Mouse (Mus musculus): ENCODE data around the gene Fyn. TPM values are rescaled to one million over a fixed set of nuclear protein-coding genes. Genes with fewer than 3 reads are reported as not detected.

Gene Fyn
- total and polyA plus RNA-seq, 2 experiments = 4.4 to 5.6 TPM

GRCm38 (mm10) chr10:39457281-39457680 lies 88.6 kb downstream of the Fyn start:
- no peak for DNase-seq (ENCODE audit: extremely low read depth, low read depth, low spot score)
- no peak overlapping the region for H3K4me3 ChIP-seq (ENCODE audit: insufficient read depth, low read depth, low read length)
- no peak overlapping the region for H3K9ac ChIP-seq (ENCODE audit: low read depth, low read length)
- H3K27me3 ChIP-seq (ENCODE audit: control insufficient read depth, insufficient read depth, low read length) = no peaks in the 10 kb centered on the region
- whole genome bisulfite sequencing = 95% methylated on average over 11 of the region's 11 CpGs
- H3K4me1 ChIP-seq (ENCODE audit: control insufficient read depth, insufficient read depth, low read length) = no peaks in the 10 kb centered on the region
- no peaks in the 10 kb centered on the region for H3K79me2 ChIP-seq (ENCODE audit: control insufficient read depth, insufficient read depth, low read length)
- TF ChIP-seq POLR2A (IDR thresholded peaks at IDR 0.05; ENCODE audit: extremely low read depth, insufficient read depth, low read length) (no peak), CTCF (IDR thresholded peaks at IDR 0.05; ENCODE audit: low read depth, low read length) (no peak)
- no peak overlapping the region for H3K27ac ChIP-seq (replicated peaks; ENCODE audit: insufficient read depth, low read depth, low read length)
- H3K36me3 ChIP-seq (ENCODE audit: control insufficient read depth, insufficient read depth, low read length) = no peaks in the 10 kb centered on the region

- Histone ChIP-seq H3K9ac (ENCODE audit: low read depth, low read length) (no peak overlapping the region), H3K4me1 (ENCODE audit: control insufficient read depth, insufficient read depth, low read length) (no peaks in the 10 kb centered on the region)
- 77% methylated on average over 13 of the region's 13 CpGs for WGBS
Measured at GRCm38 (mm10) chr10:39458766-39459699, 90.4 kb downstream of the Fyn start.

GRCm38 (mm10) chr10:39460621-39461020 lies 92.0 kb downstream of the Fyn start:
- Histone ChIP-seq H3K27me3 (ENCODE audit: control insufficient read depth, insufficient read depth, low read length) (no peaks in the 10 kb centered on the region), H3K4me3 (ENCODE audit: insufficient read depth, low read depth, low read length) (no peak overlapping the region), H3K27ac (replicated peaks; ENCODE audit: insufficient read depth, low read depth, low read length) (no peak overlapping the region), H3K4me1 (ENCODE audit: control insufficient read depth, insufficient read depth, low read length) (no peaks in the 10 kb centered on the region; the same call in 1 of the 2 replicates), H3K36me3 (ENCODE audit: control insufficient read depth, insufficient read depth, low read length) (no peaks in the 10 kb centered on the region), H3K9ac (ENCODE audit: low read depth, low read length) (no peak overlapping the region), H3K79me2 (ENCODE audit: control insufficient read depth, insufficient read depth, low read length) (no peaks in the 10 kb centered on the region; the same call in 1 of the 2 replicates)
- WGBS = 71% methylated on average over 2 of the region's 2 CpGs
- TF ChIP-seq POLR2A (IDR thresholded peaks at IDR 0.05; ENCODE audit: extremely low read depth, insufficient read depth, low read length) (no peak), CTCF (IDR thresholded peaks at IDR 0.05; ENCODE audit: low read depth, low read length) (no peak)
- DNase-seq (ENCODE audit: extremely low read depth, low read depth, low spot score) = no peak

More at GRCm38 (mm10) chr10:39458766-39459699, 90.4 kb downstream of the Fyn start:
- H3K27ac ChIP-seq (replicated peaks; ENCODE audit: insufficient read depth, low read depth, low read length) = no peak overlapping the region
- H3K36me3 ChIP-seq (ENCODE audit: control insufficient read depth, insufficient read depth, low read length) = no peaks in the 10 kb centered on the region
- no peaks in the 10 kb centered on the region for H3K27me3 ChIP-seq (ENCODE audit: control insufficient read depth, insufficient read depth, low read length)
- TF ChIP-seq POLR2A (IDR thresholded peaks at IDR 0.05; ENCODE audit: extremely low read depth, insufficient read depth, low read length) = no peak
- no peak for TF ChIP-seq CTCF (IDR thresholded peaks at IDR 0.05; ENCODE audit: low read depth, low read length)
- H3K4me3 ChIP-seq (ENCODE audit: insufficient read depth, low read depth, low read length) = no peak overlapping the region
- no peaks in the 10 kb centered on the region; the same call in 1 of the 2 replicates for H3K79me2 ChIP-seq (ENCODE audit: control insufficient read depth, insufficient read depth, low read length)
- DNase-seq (ENCODE audit: extremely low read depth, low read depth, low spot score) = peak; percentile 20

- Histone ChIP-seq H3K27me3 (ENCODE audit: control insufficient read depth, insufficient read depth, low read length) (no peaks in the 10 kb centered on the region), H3K27ac (replicated peaks; ENCODE audit: insufficient read depth, low read depth, low read length) (no peak overlapping the region), H3K36me3 (ENCODE audit: control insufficient read depth, insufficient read depth, low read length) (no peaks in the 10 kb centered on the region), H3K4me3 (ENCODE audit: insufficient read depth, low read depth, low read length) (no peak overlapping the region), H3K9ac (ENCODE audit: low read depth, low read length) (no peak overlapping the region), H3K79me2 (ENCODE audit: control insufficient read depth, insufficient read depth, low read length) (no peaks in the 10 kb centered on the region; the same call in 1 of the 2 replicates), H3K4me1 (ENCODE audit: control insufficient read depth, insufficient read depth, low read length) (no peaks in the 10 kb centered on the region; the same call in 1 of the 2 replicates)
- 93% methylated on average over 5 of the region's 5 CpGs for WGBS
- TF ChIP-seq POLR2A (IDR thresholded peaks at IDR 0.05; ENCODE audit: extremely low read depth, insufficient read depth, low read length) (no peak), CTCF (IDR thresholded peaks at IDR 0.05; ENCODE audit: low read depth, low read length) (no peak)
- no peak for DNase-seq (ENCODE audit: extremely low read depth, low read depth, low spot score)
Measured at GRCm38 (mm10) chr10:39461909-39462308, 93.3 kb downstream of the Fyn start.

GRCm38 (mm10) chr10:39462711-39463110 lies 94.1 kb downstream of the Fyn start:
- H3K36me3 ChIP-seq (ENCODE audit: control insufficient read depth, insufficient read depth, low read length) = no peaks in the 10 kb centered on the region
- H3K27me3 ChIP-seq (ENCODE audit: control insufficient read depth, insufficient read depth, low read length) = no peaks in the 10 kb centered on the region
- H3K79me2 ChIP-seq (ENCODE audit: control insufficient read depth, insufficient read depth, low read length) = no peaks in the 10 kb centered on the region; the same call in 1 of the 2 replicates
- H3K9ac ChIP-seq (ENCODE audit: low read depth, low read length) = no peak overlapping the region
- 52% methylated on average over 8 of the region's 8 CpGs for WGBS
- no peak overlapping the region for H3K27ac ChIP-seq (replicated peaks; ENCODE audit: insufficient read depth, low read depth, low read length)
- TF ChIP-seq CTCF (IDR thresholded peaks at IDR 0.05; ENCODE audit: low read depth, low read length) (no peak), POLR2A (IDR thresholded peaks at IDR 0.05; ENCODE audit: extremely low read depth, insufficient read depth, low read length) (no peak)
- DNase-seq (ENCODE audit: extremely low read depth, low read depth, low spot score) = no peak
- H3K4me3 ChIP-seq (ENCODE audit: insufficient read depth, low read depth, low read length) = no peak overlapping the region
- no peaks in the 10 kb centered on the region; the same call in 1 of the 2 replicates for H3K4me1 ChIP-seq (ENCODE audit: control insufficient read depth, insufficient read depth, low read length)
